Mouse (Mus musculus) midbrain, embryonic 15.5 days (tissue): ENCODE results near the gene Rab20. TPM values are rescaled to one million over a fixed set of nuclear protein-coding genes. Genes with fewer than 3 reads are reported as not detected.

Experiments used
- ATAC-seq: fragments of 200-750 bp; cut with Nextera tagmentation; replicated peaks from 2 replicates; pipeline ENCODE4 v1.8.0; 2017; ENCODE audit warnings: moderate TSS enrichment
- H3K27ac ChIP-seq: fragments of 300-500 bp; sonication (generic); 2 replicates; pipeline ENCODE4 v1.5.1; 2015; ENCODE audit warnings: mild to moderate bottlenecking, inconsistent platforms
- H3K27me3 ChIP-seq: fragments of 300-500 bp; sonication (generic); replicated peaks from 2 replicates; pipeline ENCODE4 v1.6.1; 2015; ENCODE audit warnings: inconsistent platforms
- H3K36me3 ChIP-seq: fragments of 300-500 bp; sonication (generic); replicated peaks from 2 replicates; pipeline ENCODE4 v1.6.1; 2015; ENCODE audit warnings: inconsistent platforms
- H3K4me1 ChIP-seq: fragments of 300-500 bp; sonication (generic); 2 replicates; pipeline ENCODE4 v1.6.1; 2015; ENCODE audit warnings: inconsistent platforms
- H3K4me2 ChIP-seq: fragments of 300-500 bp; sonication (generic); 2 replicates; pipeline ENCODE4 v1.6.1; 2015; ENCODE audit warnings: inconsistent platforms, mild to moderate bottlenecking, moderate library complexity
- H3K4me3 ChIP-seq: fragments of 300-500 bp; sonication (generic); 2 replicates; pipeline ENCODE4 v1.5.1; 2015; ENCODE audit warnings: mild to moderate bottlenecking, inconsistent platforms
- H3K9ac ChIP-seq: fragments of 300-500 bp; sonication (generic); 2 replicates; pipeline ENCODE4 v1.6.1; 2015; ENCODE audit warnings: mild to moderate bottlenecking, inconsistent platforms
- H3K9me3 ChIP-seq: fragments of 300-500 bp; sonication (generic); 2 replicates; pipeline ENCODE4 v1.6.1; 2016; ENCODE audit warnings: inconsistent platforms
- WGBS: fragments of 180-500 bp; shearing (Covaris S2); methylation state at CpG from one replicate; pipeline ENCODE4 v1.1.7; 2015; ENCODE audit warnings: mixed read lengths; 5-methylcytosine and 5-hydroxymethylcytosine counted together
- polyA plus RNA-seq: library from polyadenylated mRNA; unstranded; fragments of >200 nt; fragmentation: Nextera tagmentation; extraction: Ambion mirVana; gene quantifications from 2 replicates; pipeline ENCODE4 v1.2.1, GENCODE M21; 2015

Gene Rab20
- polyA plus RNA-seq, 1 experiment from 2014 or later = 0.71 TPM

DNA sequence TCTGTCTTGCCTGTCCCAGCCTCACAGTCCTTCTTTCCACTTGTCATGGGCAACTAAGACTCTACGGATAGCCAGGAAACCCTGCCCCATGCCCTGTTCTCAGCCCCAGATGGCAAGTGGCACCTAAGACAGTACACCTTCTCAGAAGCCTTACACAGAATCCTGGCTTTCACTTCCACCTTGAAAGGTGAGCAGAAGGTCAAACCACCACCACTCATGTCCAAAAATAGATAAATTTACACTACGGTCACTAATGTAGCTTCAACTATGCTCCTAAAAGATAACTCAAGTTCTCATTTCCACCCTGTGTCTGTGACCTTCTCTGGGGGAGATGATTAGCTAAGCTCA, 15.0 kb downstream of the Rab20 start:
- H3K4me3 ChIP-seq = no peak overlapping the region
- no peaks in the 10 kb centered on the region for H3K27me3 ChIP-seq

DNA sequence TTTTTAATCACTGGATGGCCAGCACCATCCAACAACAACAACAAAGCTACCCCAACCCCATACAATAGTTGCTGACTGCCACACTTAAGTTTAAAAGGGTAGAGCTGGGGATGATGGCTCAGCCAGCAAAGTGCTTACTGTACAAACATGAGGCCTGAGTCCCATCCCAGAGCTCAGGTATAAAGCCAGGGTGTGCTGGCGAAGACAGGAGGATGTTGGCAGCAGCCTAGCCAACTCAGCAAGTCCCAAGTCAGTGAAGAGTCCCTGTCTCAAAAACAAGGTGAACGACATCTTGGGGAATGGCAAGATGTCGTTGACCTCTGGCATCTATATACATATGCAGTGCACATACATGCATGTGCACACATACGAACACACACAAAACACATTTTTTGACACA, 15.9 kb downstream of the Rab20 start:
- Histone ChIP-seq H3K4me1 (no peaks in the 10 kb centered on the region), H3K9me3 (no peaks in the 10 kb centered on the region), H3K9ac (no peak overlapping the region), H3K4me2 (no peak overlapping the region), H3K27me3 (no peaks in the 10 kb centered on the region), H3K27ac (no peak overlapping the region), H3K4me3 (no peak overlapping the region), H3K36me3 (no peaks in the 10 kb centered on the region)
- 93% methylated on average over 4 of the region's 4 CpGs for WGBS
- ATAC-seq = no peak

More for the DNA sequence above, 15.0 kb downstream of the Rab20 start:
- no peaks in the 10 kb centered on the region for H3K36me3 ChIP-seq
- 95% methylated on average over 2 of the region's 2 CpGs for WGBS
- H3K9ac ChIP-seq = no peak overlapping the region
- no peak overlapping the region for H3K4me2 ChIP-seq
- H3K27ac ChIP-seq = no peak overlapping the region
- no peaks in the 10 kb centered on the region for H3K4me1 ChIP-seq
- no peak for ATAC-seq
- no peaks in the 10 kb centered on the region for H3K9me3 ChIP-seq

DNA sequence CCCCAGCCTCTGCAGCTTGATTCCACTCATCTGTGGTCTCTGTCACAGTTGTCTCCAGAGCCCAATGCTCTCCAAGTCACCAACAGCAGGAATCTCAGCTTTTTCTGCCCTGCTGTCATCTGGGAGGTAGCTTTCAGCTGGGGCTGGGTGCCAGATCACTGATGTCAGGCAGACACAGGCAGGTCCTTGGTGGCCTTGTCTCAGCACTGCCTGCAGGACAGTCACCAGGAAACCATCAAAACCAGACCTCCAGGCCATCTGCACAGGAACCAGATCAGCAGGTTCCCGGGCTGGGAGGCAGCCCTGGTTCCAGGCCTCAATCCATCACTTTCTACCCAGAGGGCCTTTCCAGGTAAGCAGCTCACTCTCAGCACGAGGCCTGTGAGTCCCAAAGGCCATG, 16.7 kb downstream of the Rab20 start:
- WGBS = 83% methylated on average over 2 of the region's 2 CpGs
- H3K4me3 ChIP-seq = no peak overlapping the region
- no peak overlapping the region for H3K4me2 ChIP-seq
- no peak overlapping the region for H3K27ac ChIP-seq
- no peaks in the 10 kb centered on the region for H3K4me1 ChIP-seq
- H3K36me3 ChIP-seq = no peaks in the 10 kb centered on the region
- H3K9ac ChIP-seq = no peak overlapping the region
- no peak for ATAC-seq
- no peaks in the 10 kb centered on the region for H3K27me3 ChIP-seq
- H3K9me3 ChIP-seq = no peaks in the 10 kb centered on the region

DNA sequence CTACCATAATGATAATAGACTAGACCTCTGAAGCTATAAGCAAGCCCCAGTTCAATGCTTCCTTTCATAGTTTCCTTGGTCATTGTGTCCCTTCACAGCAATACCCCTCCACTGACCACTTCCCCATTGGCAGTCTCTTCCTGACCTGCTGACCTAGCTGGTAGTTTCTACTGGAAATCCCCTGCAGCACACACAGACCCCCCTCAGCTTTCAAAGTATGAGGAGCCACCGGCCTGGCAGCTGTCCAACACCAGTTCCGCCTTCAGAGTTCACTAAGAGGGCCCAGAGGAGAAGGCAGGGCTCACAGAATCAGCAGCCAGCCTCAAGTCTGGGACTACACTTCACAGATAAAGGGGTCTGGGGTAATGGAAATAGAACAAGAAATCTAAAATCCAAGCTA, 17.6 kb downstream of the Rab20 start:
- WGBS = 42% methylated on average over 2 of the region's 2 CpGs

DNA sequence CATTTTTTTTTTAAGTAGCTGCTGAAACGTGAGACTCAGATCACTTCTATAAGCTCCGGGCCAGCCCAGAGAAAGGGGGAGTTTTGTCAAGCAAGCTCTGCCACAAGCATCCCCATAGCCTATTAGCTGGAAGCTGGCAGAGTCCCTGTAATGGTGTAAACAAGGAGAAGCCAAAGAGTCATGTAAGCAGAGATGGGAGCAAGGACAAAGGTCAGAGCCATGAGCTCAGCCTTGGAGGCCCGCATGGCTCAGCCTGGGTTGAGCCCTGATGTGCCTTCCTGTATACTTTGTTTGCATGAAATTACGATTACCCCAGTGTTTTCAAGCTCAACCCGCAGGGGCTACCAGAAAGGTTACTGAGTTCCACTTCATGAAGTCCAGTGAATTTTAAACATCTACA, 19.5 kb downstream of the Rab20 start:
- ATAC-seq = no peak
- no peak overlapping the region for H3K27ac ChIP-seq
- WGBS = 63% methylated on average over 5 of the region's 5 CpGs
- no peak overlapping the region for H3K9ac ChIP-seq
- H3K9me3 ChIP-seq = no peaks in the 10 kb centered on the region
- H3K27me3 ChIP-seq = no peaks in the 10 kb centered on the region
- H3K36me3 ChIP-seq = no peaks in the 10 kb centered on the region
- H3K4me1 ChIP-seq = 0 out of 2 replicates have a peak, but pooled peaks cover 4% of the 10 kb centered on the region
- no peak overlapping the region for H3K4me3 ChIP-seq
- H3K4me2 ChIP-seq = no peak overlapping the region

More for the DNA sequence above, 17.6 kb downstream of the Rab20 start:
- no peak overlapping the region for H3K4me2 ChIP-seq
- ATAC-seq = no peak
- H3K4me3 ChIP-seq = no peak overlapping the region
- H3K9ac ChIP-seq = no peak overlapping the region
- no peak overlapping the region for H3K27ac ChIP-seq
- H3K4me1 ChIP-seq = no peaks in the 10 kb centered on the region
- H3K36me3 ChIP-seq = no peaks in the 10 kb centered on the region
- H3K9me3 ChIP-seq = no peaks in the 10 kb centered on the region
- no peaks in the 10 kb centered on the region for H3K27me3 ChIP-seq

DNA sequence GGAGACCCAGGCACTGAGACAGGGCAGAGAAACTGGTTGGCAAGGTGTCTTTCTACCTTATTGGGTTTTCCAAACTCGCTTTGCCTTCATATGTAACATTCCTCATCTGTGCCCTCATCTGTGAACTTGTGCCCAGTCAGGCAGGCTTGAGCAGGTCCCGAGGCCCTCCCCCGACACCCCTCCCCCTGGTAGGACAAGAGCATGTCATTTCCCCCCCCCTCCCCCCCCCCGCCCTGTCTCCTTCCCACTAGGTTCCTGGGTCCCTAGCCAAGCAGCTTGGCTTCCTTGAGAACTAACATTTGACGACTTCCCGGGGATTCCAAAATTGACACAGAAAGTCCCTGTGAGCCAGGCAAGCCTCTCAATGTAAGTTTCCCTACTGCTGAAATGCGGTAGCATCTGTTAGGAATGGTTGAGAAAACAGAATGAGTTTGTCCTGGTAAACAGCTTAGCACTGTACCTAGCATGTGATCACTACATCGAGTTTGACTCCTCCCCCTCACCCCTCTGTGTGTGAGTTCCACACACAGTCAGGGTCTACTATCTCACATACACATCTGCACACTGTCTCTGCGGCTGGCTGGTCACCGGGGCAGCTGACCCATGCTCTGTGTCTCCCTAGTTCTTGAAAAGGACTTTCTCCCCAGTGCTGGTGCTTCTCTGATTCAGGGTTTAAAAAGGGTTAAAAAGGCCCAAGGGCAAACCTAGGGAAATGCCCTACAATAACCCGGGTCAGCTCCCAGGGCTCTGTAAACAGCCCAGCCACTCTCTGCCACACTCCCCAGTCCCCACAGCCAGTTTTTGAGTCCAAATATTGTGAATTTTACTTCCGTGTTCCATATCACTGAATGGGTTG, 20.3 kb downstream of the Rab20 start:
- no peak overlapping the region for H3K4me3 ChIP-seq
- no peaks in the 10 kb centered on the region for H3K27me3 ChIP-seq
- no peak for ATAC-seq
- no peak overlapping the region for H3K4me2 ChIP-seq
- H3K27ac ChIP-seq = no peak overlapping the region
- H3K36me3 ChIP-seq = no peaks in the 10 kb centered on the region
- H3K9me3 ChIP-seq = no peaks in the 10 kb centered on the region
- peaks cover 8% of the 10 kb centered on the region; the same call in 1 of the 2 replicates for H3K4me1 ChIP-seq
- no peak overlapping the region for H3K9ac ChIP-seq
- 54% methylated on average over 12 of the region's 12 CpGs for WGBS

DNA sequence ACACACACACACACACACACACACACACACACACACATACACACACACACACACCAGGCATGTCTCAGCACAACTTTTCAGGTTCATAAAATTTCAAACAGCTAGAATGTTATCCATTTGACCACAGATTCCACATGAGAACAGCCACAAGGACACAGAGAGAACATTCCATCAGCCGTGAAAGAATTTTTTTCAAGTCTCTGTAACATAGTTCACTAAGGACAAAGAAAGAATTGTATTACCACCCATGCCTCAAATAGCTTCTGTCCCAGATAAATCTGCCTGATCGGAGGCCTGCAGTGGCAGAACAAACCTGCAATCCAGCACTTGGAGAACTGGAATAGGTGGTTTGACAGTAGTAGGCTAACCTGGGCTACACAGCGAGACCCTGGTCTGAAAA, 21.2 kb downstream of the Rab20 start:
- Histone ChIP-seq H3K9me3 (no peaks in the 10 kb centered on the region), H3K27me3 (no peaks in the 10 kb centered on the region; the same call in 1 of the 2 replicates), H3K9ac (no peak overlapping the region), H3K4me2 (no peak overlapping the region), H3K27ac (no peak overlapping the region), H3K4me3 (no peak overlapping the region), H3K4me1 (peaks cover 12% of the 10 kb centered on the region; the same call in 1 of the 2 replicates), H3K36me3 (no peaks in the 10 kb centered on the region)
- ATAC-seq = no peak
- WGBS = 81% methylated on average over 3 of the region's 3 CpGs

DNA sequence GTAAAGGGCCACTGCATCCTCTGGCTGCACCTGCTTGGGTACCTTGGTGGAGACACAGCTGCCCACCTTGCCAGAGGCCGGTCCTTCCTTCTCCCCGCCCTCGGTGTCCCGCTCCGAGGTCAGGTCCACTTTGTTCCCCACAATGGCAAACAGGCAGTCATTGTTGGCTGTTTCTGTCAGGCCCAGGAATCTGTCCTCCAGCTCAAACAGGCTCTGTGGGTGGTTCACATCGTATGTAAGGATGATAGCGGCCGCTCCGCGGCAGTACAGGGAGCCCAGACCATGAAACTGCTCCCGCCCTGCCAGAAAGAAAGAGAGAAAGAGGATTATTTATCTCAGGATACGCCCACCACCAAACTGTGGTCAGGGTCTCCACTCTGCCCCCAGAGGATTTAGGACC, 24.3 kb downstream of the Rab20 start:
- peaks cover 12% of the 10 kb centered on the region; the same call in 1 of the 2 replicates for H3K4me1 ChIP-seq
- no peak overlapping the region for H3K27ac ChIP-seq
- no peak for ATAC-seq
- H3K4me3 ChIP-seq = no peak overlapping the region
- no peaks in the 10 kb centered on the region for H3K36me3 ChIP-seq
- no peak overlapping the region for H3K4me2 ChIP-seq
- no peak overlapping the region for H3K9ac ChIP-seq
- no peaks in the 10 kb centered on the region for H3K9me3 ChIP-seq
- H3K27me3 ChIP-seq = no peaks in the 10 kb centered on the region; the same call in 1 of the 2 replicates
- WGBS = 26% methylated on average over 12 of the region's 12 CpGs

DNA sequence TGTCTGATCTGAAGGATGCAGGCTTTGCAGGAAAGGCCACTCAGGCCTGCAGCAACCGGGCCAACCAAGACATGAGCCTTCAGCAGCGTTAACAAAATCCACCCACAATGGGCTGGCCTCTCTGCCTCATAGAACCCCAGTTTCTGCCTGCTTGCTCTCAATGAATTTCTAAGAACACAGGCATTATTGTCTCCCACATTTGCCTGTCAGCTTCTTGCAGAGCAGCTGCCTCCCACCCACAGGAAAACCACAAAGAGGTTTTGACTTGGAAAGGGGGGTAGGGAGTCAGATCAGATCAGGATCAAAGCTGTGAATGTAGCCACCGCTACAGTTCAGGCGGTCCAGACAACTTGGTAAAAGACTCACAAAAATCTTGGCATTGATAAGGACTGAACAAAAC, 25.5 kb downstream of the Rab20 start:
- no peak overlapping the region for H3K27ac ChIP-seq
- H3K4me2 ChIP-seq = no peak overlapping the region
- no peaks in the 10 kb centered on the region for H3K36me3 ChIP-seq
- no peak for ATAC-seq
- H3K9me3 ChIP-seq = no peaks in the 10 kb centered on the region
- 14% methylated on average over 4 of the region's 4 CpGs for WGBS
- H3K4me3 ChIP-seq = no peak overlapping the region
- no peaks in the 10 kb centered on the region; the same call in 1 of the 2 replicates for H3K27me3 ChIP-seq
- no peak overlapping the region for H3K9ac ChIP-seq
- H3K4me1 ChIP-seq = peaks cover 12% of the 10 kb centered on the region; the same call in 1 of the 2 replicates

DNA sequence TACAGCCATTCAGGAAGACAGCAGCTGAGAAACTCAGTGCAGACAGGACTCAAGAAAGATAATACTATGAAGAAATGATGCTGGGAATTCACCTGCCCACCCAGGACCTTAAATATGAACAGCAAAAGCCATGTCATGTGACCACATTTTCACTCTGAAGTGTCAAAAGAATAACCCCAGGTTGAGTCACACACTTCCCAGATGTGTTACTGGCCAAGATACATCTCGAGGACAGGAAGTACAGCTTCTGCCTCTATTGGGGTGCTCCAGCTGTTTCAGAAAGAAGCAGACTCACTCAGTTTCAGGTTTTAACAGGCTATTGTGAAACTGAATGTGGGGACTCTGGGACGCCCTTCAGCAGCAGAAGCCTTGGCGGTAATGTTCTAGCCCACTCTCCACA, 26.0 kb downstream of the Rab20 start:
- Histone ChIP-seq H3K9ac (no peak overlapping the region), H3K36me3 (no peaks in the 10 kb centered on the region), H3K27me3 (no peaks in the 10 kb centered on the region; the same call in 1 of the 2 replicates)

DNA sequence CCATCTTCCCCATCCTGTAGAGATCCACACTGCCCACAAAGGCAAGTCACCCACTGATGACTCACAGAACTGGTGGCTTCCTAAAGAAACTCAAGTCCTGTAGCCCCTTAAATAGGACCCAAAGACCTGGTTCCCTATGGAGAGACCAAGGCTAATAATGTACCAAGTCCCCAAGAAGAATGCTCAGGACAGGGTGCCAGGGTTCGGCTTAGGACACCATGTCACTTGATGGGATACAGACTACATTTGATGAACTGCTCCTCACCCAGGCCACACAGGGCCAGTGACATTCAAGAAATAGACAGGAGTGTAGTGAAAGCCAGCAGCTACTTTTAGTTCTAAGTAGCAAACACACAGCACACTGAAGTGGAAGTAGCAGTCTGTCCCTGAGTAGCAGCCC, 26.4 kb downstream of the Rab20 start:
- no peak overlapping the region for H3K4me3 ChIP-seq
- 96% methylated on average over 1 of the region's 1 CpGs for WGBS

More for the DNA sequence above, 26.0 kb downstream of the Rab20 start:
- ATAC-seq = no peak
- Histone ChIP-seq H3K27ac (no peak overlapping the region), H3K4me2 (no peak overlapping the region), H3K4me1 (peaks cover 12% of the 10 kb centered on the region; the same call in 1 of the 2 replicates), H3K9me3 (no peaks in the 10 kb centered on the region), H3K4me3 (no peak overlapping the region)
- WGBS = 48% methylated on average over 3 of the region's 3 CpGs

DNA sequence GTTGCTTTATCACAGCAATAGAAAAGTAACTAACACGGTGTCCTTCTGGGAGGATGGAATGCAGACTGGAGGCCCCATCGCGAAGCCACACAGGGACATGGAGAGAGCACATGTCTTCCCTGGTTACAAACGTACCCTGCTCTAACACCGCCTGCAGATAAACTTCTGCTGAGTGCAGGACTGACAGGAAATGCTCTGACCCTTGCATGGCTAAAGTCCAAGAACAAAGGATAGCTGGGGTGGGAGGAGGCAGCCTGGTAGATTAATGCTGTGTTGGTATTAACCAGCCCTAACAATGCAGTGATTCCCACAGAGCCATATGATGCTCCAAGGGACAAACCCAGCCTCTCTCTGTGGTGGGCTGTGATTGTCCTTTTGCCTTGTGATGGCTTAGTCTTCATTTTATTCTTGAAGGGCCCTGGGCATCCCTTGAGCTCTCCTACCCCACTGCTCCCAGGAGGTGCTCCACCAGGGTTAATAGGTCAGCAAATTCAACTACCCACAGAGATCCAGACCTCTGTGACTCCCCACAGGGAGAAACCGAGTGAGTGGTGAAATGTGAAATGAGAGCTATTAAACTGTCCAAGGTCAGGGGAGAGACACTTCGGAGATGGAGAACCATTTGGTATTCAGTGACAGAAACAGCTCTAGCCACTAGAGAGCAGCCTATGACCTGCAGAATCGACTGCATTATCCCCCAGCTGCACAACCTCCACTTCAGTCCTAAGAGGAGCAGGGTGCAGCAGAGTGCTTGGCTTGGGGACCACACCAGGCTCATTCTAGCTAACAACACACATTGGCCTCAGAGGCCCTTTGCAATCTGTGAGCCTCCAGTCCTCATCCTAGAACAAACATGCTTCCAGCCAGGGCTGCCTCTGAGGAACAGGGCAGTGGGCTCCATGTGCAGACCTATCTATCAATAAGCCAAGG, 28.1 kb downstream of the Rab20 start:
- Histone ChIP-seq H3K36me3 (no peaks in the 10 kb centered on the region), H3K4me2 (no peak overlapping the region), H3K4me3 (no peak overlapping the region), H3K4me1 (peaks cover 12% of the 10 kb centered on the region; the same call in 1 of the 2 replicates), H3K9me3 (no peaks in the 10 kb centered on the region), H3K27ac (no peak overlapping the region), H3K27me3 (no peaks in the 10 kb centered on the region; the same call in 1 of the 2 replicates), H3K9ac (no peak overlapping the region)
- WGBS = 15% methylated on average over 8 of the region's 8 CpGs
- ATAC-seq = no peak

More for the DNA sequence above, 26.4 kb downstream of the Rab20 start:
- H3K9me3 ChIP-seq = no peaks in the 10 kb centered on the region
- ATAC-seq = no peak
- H3K4me1 ChIP-seq = peaks cover 12% of the 10 kb centered on the region; the same call in 1 of the 2 replicates
- no peak overlapping the region for H3K27ac ChIP-seq
- H3K4me2 ChIP-seq = no peak overlapping the region
- no peaks in the 10 kb centered on the region; the same call in 1 of the 2 replicates for H3K27me3 ChIP-seq
- no peak overlapping the region for H3K9ac ChIP-seq
- H3K36me3 ChIP-seq = no peaks in the 10 kb centered on the region
